Mouse (Mus musculus): ENCODE data around the gene Zmynd11.

Gene Zmynd11

GRCm38 (mm10) chr13:9764646-9765536, at the start of gene Zmynd11:
Zmynd11 (minus strand) TSS chr13:9765330.
- TF ChIP-seq POU5F1 (IDR thresholded peaks at IDR 0.05; ENCODE audit: borderline replicate concordance, low read length): no peak
- no peak for TF ChIP-seq CTCF (conservative IDR thresholded peaks at IDR 0.05; ENCODE audit: low read length)
- no peak for TF ChIP-seq NANOG (IDR thresholded peaks at IDR 0.05; ENCODE audit: borderline replicate concordance, low read length)
- no peaks in the 10 kb centered on the region for H3K36me3 ChIP-seq (ENCODE audit: insufficient read depth, low read length)
- H3K27me3 ChIP-seq (ENCODE audit: insufficient read depth, low read length): peaks cover 33% of the 10 kb centered on the region
- H3K9me3 ChIP-seq (ENCODE audit: low read length): no peaks in the 10 kb centered on the region
- peaks cover 16% of the 10 kb centered on the region for H3K4me1 ChIP-seq (replicated peaks; ENCODE audit: low read depth, low read length)
- H3K4me3 ChIP-seq (replicated peaks; ENCODE audit: low read length): peak within 1 kb of the TSS; percentile 87

- TF ChIP-seq CTCF (conservative IDR thresholded peaks at IDR 0.05; ENCODE audit: low read length): no peak
- TF ChIP-seq POU5F1 (IDR thresholded peaks at IDR 0.05; ENCODE audit: borderline replicate concordance, low read length): no peak
- no peak for TF ChIP-seq NANOG (IDR thresholded peaks at IDR 0.05; ENCODE audit: borderline replicate concordance, low read length)
- Histone ChIP-seq H3K36me3 (ENCODE audit: insufficient read depth, low read length) (no peaks in the 10 kb centered on the region), H3K9me3 (ENCODE audit: low read length) (no peaks in the 10 kb centered on the region), H3K27me3 (ENCODE audit: insufficient read depth, low read length) (no peaks in the 10 kb centered on the region), H3K4me1 (replicated peaks; ENCODE audit: low read depth, low read length) (peaks cover 15% of the 10 kb centered on the region), H3K4me3 (replicated peaks; ENCODE audit: low read length) (peak overlapping the region; percentile 57)
Measured at GRCm38 (mm10) chr13:9795889-9796631, 30.9 kb upstream of the Zmynd11 start.

GRCm38 (mm10) chr13:9786050-9786449, 20.9 kb upstream of the Zmynd11 start:
- H3K4me3 ChIP-seq (replicated peaks; ENCODE audit: low read length): no peak overlapping the region
- TF ChIP-seq CTCF (conservative IDR thresholded peaks at IDR 0.05; ENCODE audit: low read length): no peak
- TF ChIP-seq POU5F1 (IDR thresholded peaks at IDR 0.05; ENCODE audit: borderline replicate concordance, low read length): no peak
- TF ChIP-seq NANOG (IDR thresholded peaks at IDR 0.05; ENCODE audit: borderline replicate concordance, low read length): no peak

GRCm38 (mm10) chr13:9783717-9784116, 18.6 kb upstream of the Zmynd11 start:
- TF ChIP-seq CTCF (conservative IDR thresholded peaks at IDR 0.05; ENCODE audit: low read length): no peak
- TF ChIP-seq NANOG (IDR thresholded peaks at IDR 0.05; ENCODE audit: borderline replicate concordance, low read length): no peak
- no peak for TF ChIP-seq POU5F1 (IDR thresholded peaks at IDR 0.05; ENCODE audit: borderline replicate concordance, low read length)
- no peaks in the 10 kb centered on the region for H3K36me3 ChIP-seq (ENCODE audit: insufficient read depth, low read length)
- H3K9me3 ChIP-seq (ENCODE audit: low read length): peaks cover 17% of the 10 kb centered on the region
- no peaks in the 10 kb centered on the region for H3K27me3 ChIP-seq (ENCODE audit: insufficient read depth, low read length)
- H3K4me1 ChIP-seq (replicated peaks; ENCODE audit: low read depth, low read length): no peaks in the 10 kb centered on the region
- no peak overlapping the region for H3K4me3 ChIP-seq (replicated peaks; ENCODE audit: low read length)

More at GRCm38 (mm10) chr13:9786050-9786449, 20.9 kb upstream of the Zmynd11 start:
- peaks cover 26% of the 10 kb centered on the region for H3K9me3 ChIP-seq (ENCODE audit: low read length)
- no peaks in the 10 kb centered on the region for H3K36me3 ChIP-seq (ENCODE audit: insufficient read depth, low read length)
- H3K4me1 ChIP-seq (replicated peaks; ENCODE audit: low read depth, low read length): no peaks in the 10 kb centered on the region
- no peaks in the 10 kb centered on the region for H3K27me3 ChIP-seq (ENCODE audit: insufficient read depth, low read length)

- no peaks in the 10 kb centered on the region for H3K36me3 ChIP-seq (ENCODE audit: insufficient read depth, low read length)
- TF ChIP-seq POU5F1 (IDR thresholded peaks at IDR 0.05; ENCODE audit: borderline replicate concordance, low read length) (no peak), CTCF (conservative IDR thresholded peaks at IDR 0.05; ENCODE audit: low read length) (no peak), NANOG (IDR thresholded peaks at IDR 0.05; ENCODE audit: borderline replicate concordance, low read length) (no peak)
- H3K9me3 ChIP-seq (ENCODE audit: low read length): no peaks in the 10 kb centered on the region
- H3K4me3 ChIP-seq (replicated peaks; ENCODE audit: low read length): no peak overlapping the region
- no peaks in the 10 kb centered on the region for H3K4me1 ChIP-seq (replicated peaks; ENCODE audit: low read depth, low read length)
- no peaks in the 10 kb centered on the region; the same call in 1 of the 2 replicates for H3K27me3 ChIP-seq (ENCODE audit: insufficient read depth, low read length)
Measured at GRCm38 (mm10) chr13:9775901-9776300, 10.8 kb upstream of the Zmynd11 start.

- no peaks in the 10 kb centered on the region for H3K36me3 ChIP-seq (ENCODE audit: insufficient read depth, low read length)
- no peak overlapping the region for H3K4me3 ChIP-seq (replicated peaks; ENCODE audit: low read length)
- no peaks in the 10 kb centered on the region for H3K4me1 ChIP-seq (replicated peaks; ENCODE audit: low read depth, low read length)
- TF ChIP-seq CTCF (conservative IDR thresholded peaks at IDR 0.05; ENCODE audit: low read length): no peak
- TF ChIP-seq NANOG (IDR thresholded peaks at IDR 0.05; ENCODE audit: borderline replicate concordance, low read length): no peak
- TF ChIP-seq POU5F1 (IDR thresholded peaks at IDR 0.05; ENCODE audit: borderline replicate concordance, low read length): no peak
- H3K27me3 ChIP-seq (ENCODE audit: insufficient read depth, low read length): peaks cover 8% of the 10 kb centered on the region
- no peaks in the 10 kb centered on the region for H3K9me3 ChIP-seq (ENCODE audit: low read length)
Measured at GRCm38 (mm10) chr13:9774077-9774476, 8.9 kb upstream of the Zmynd11 start.

- H3K4me1 ChIP-seq (replicated peaks; ENCODE audit: low read depth, low read length): peaks cover 12% of the 10 kb centered on the region
- no peak overlapping the region for H3K4me3 ChIP-seq (replicated peaks; ENCODE audit: low read length)
- TF ChIP-seq POU5F1 (IDR thresholded peaks at IDR 0.05; ENCODE audit: borderline replicate concordance, low read length) (no peak), NANOG (IDR thresholded peaks at IDR 0.05; ENCODE audit: borderline replicate concordance, low read length) (no peak), CTCF (conservative IDR thresholded peaks at IDR 0.05; ENCODE audit: low read length) (no peak)
- H3K9me3 ChIP-seq (ENCODE audit: low read length): no peaks in the 10 kb centered on the region
- H3K27me3 ChIP-seq (ENCODE audit: insufficient read depth, low read length): peaks cover 39% of the 10 kb centered on the region
- no peaks in the 10 kb centered on the region for H3K36me3 ChIP-seq (ENCODE audit: insufficient read depth, low read length)
Measured at GRCm38 (mm10) chr13:9767279-9767678, 2.1 kb upstream of the Zmynd11 start.

- Histone ChIP-seq H3K4me3 (replicated peaks; ENCODE audit: low read length) (no peak overlapping the region), H3K36me3 (ENCODE audit: insufficient read depth, low read length) (no peaks in the 10 kb centered on the region), H3K9me3 (ENCODE audit: low read length) (no peaks in the 10 kb centered on the region), H3K4me1 (replicated peaks; ENCODE audit: low read depth, low read length) (peaks cover 12% of the 10 kb centered on the region), H3K27me3 (ENCODE audit: insufficient read depth, low read length) (peaks cover 39% of the 10 kb centered on the region)
- TF ChIP-seq POU5F1 (IDR thresholded peaks at IDR 0.05; ENCODE audit: borderline replicate concordance, low read length): no peak
Measured at GRCm38 (mm10) chr13:9766497-9766896, 1.4 kb upstream of the Zmynd11 start.

Data from E14TG2a.4 (cell line).